Mouse (Mus musculus) heart, postnatal 4 days (tissue): ENCODE results near the gene AU018091. TPM values are rescaled to one million over a fixed set of nuclear protein-coding genes. Genes with fewer than 3 reads are reported as not detected.
"Not testable (repeated sequence)": the region's sequence is repeated elsewhere in the genome, so short reads cannot be mapped to it uniquely, and the experiment has no call there.

ENCODE experiments used
- DNase-seq: peaks from one replicate; pipeline ENCODE4 v3.0.0; 2021
- microRNA-seq, 2 experiments: library from miRNA; unstranded; fragments of <30 nt; microRNA quantifications; one replicate each; pipeline ENCODE4 v1.2.0; 2021 to 2022
- total RNA-seq, 2 experiments: library from RNA; stranded (reverse); gene quantifications; 2 replicates each; pipeline ENCODE4 v1.2.3; 2021

The AU018091 gene
- total RNA-seq, 2 experiments from 2014 or later: not detected

- no peak for DNase-seq
These were observed 4.0 kb downstream of the AU018091 start for GRCm38 (mm10) chr7:3164991-3165390.

DNA sequence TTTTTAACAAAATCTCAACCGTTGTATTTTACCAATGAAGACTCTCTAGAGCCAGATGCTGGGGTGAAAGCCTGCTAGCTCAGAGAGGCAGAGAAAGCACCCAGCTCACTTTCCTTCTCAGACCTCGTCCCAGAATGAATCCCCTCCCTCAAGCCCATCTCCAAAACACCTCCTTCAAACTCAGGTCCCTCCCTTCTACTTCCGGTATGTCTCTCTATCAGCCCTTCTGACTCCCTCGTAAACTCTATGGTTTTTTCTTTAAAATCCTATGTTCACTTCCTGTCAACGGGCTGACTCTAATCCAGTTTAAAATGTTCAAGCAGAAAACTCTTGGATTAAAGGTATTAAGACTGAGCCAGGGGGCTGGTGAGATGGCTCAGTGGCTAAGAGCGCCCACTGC lies 4.6 kb downstream of the AU018091 start:
- DNase-seq: no peak

DNA sequence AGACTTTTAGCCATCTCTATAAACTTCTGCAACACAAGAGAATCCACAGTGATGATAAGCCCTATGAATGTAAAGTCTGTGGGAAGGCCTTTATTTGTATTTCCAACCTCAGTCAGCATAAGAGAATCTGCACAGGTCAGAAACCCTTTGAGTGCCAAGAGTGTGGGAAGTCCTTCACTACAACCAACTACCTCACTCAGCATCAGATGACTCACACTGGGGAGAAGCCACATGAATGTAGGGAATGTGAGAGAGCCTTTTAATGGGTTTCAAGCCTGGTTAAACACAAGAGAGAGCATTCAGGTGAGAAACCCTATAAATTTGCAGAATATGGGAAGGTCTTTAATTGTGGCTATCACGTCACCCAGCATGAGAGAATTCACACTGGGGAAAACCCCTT lies 18.6 kb downstream of the AU018091 start:
- no peak for DNase-seq

DNA sequence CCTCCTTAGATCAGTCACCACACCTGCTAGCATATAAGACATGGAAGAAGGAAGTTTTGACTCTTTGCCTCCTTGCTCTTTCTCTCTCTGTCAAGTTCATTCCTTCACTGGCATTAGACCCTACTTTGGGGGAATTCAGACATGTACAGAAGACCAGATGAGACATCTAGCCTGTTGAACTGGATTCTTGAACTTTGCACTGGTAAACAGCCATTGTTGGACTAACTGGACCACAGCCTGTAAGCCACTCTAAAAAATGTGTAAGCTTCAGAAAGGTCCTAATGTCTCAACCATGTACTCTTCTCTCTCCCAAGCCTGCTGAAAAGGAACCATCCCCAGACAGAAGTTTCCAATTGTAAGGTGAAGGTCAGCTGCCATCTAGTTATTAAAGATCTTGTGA lies 22.9 kb downstream of the AU018091 start:
- no peak for DNase-seq

DNA sequence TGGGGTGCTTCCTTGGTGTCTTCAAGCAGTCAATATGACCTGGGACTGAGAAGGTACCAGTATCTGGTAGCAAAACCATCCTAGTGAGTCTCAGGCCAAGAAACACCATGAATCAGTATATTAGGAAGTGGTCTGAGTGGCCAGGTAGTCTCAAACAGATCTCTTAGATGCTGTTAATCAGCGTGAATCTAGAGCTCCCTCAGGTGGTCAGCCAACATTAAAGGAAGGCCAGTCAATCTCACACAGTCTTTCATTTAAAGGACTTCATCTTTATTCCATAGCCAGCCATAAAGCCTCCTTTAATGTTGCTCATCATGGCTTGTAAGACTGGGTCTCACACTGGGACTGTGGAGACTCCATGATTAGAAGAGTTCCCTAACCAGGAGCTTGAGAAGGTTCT lies 25.7 kb downstream of the AU018091 start:
- DNase-seq: no peak

DNA sequence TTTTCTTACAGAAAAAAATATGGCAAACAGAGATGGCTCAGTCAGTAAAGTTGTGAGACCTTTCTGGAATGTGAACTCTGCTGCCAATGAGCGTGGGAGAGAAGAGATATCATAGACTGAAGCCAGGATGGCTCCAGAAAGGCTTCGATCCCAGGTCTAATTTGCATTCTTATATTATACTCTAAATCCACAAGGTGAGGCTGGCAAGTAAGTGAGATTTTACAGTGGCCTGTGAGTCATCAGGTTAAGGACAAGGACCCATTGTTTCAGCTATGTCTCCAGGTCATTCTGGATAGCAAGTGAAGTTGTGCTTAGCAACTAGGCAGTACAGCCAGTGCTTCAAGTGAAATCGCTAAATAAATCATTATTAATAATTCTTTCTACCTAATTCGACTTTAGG lies 33.4 kb downstream of the AU018091 start:
- DNase-seq: no peak

GRCm38 (mm10) chr7:3134654-3135053 lies 34.3 kb downstream of the AU018091 start:
- DNase-seq: no peak

GRCm38 (mm10) chr7:3130342-3130741 lies 38.7 kb downstream of the AU018091 start:
- no peak for DNase-seq

DNA sequence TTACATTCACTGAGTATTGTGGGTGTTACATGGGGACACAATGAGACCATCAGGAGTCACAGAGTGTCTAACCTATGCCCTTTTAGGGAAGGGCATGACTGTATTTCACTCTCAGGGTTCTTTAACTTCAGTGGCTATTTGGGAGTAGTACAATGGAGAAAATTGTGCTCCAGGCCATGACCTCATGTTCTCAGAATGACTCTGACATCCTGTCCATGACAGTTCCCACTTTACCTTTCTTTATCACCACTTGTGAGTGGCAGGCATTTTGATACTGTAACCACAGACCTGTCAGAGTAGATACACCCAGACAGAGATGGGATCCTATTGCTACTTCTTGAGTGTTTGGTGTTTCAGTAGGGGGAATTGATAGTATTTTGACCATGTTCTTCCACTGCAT lies 40.4 kb downstream of the AU018091 start:
- DNase-seq: not testable (repeated sequence)

- DNase-seq: not testable (repeated sequence)
These were observed 57.8 kb downstream of the AU018091 start for GRCm38 (mm10) chr7:3111193-3111592.

- not testable (repeated sequence) for DNase-seq
These were observed 62.4 kb downstream of the AU018091 start for GRCm38 (mm10) chr7:3106516-3107077.

Small RNA genes lying within 50 kb of the gene (microRNA-seq; reads per million reads assigned to microRNA genes)
- 0 reads per million in 2 experiments for gene Mir290a
- 0 reads per million in 2 experiments for gene Mir290b
- 0 reads per million in 2 experiments for gene Mir291a
- 0 reads per million in 2 experiments for gene Mir292
- 0 reads per million in 2 experiments for gene Mir292b

Other genes starting within 250 kb of the AU018091 start
- under 1 TPM; 0.07 TPM for gene Nlrp12, start 80.5 kb upstream of the AU018091 start, total RNA-seq
- 100 to 1,000 TPM; 299 to 315 TPM for gene Myadm, start 119.9 kb upstream of the AU018091 start, total RNA-seq
- gene Prkcg, start 120.0 kb upstream of the AU018091 start, total RNA-seq: 1 to 10 TPM; 5.7 to 8.5 TPM
- 1 to 10 TPM; 6.9 to 7.4 TPM for gene Cacng7, start 163.8 kb upstream of the AU018091 start, total RNA-seq
- under 1 TPM in 1 of 2 experiments, not detected in 1; 0.18 TPM for gene Cacng8, start 221.5 kb upstream of the AU018091 start, total RNA-seq